Mouse (Mus musculus): ENCODE results near the gene Hddc3.
A peak's percentile ranks its signal among the peaks of the same experiment; 100 is the strongest.
"Not testable (repeated sequence)": the region's sequence is repeated elsewhere in the genome, so short reads cannot be mapped to it uniquely, and the experiment has no call there.

Hddc3 gene

DNA sequence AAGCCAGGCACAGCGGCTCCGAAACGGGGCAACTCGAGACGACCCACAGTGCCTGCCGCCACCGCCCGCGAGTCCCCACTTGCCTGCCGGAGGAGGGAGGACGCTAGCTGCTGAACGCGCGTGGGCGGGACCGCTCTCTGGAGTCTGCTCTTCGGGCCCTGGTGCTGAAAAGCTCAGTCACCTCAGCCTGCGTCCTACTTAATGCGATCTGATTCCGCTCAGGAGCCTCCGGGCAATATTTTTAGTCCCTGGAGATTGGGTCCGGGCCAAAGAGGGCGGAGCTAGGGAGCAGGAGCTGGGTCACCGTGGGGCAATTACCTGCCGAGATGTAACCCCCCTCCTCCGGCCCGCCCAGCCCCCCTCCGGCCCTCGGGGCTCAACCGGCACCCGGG lies 27.7 kb downstream of the Hddc3 start:
- DNase-seq (ENCODE audit: low spot score): peak; percentile 94

DNA sequence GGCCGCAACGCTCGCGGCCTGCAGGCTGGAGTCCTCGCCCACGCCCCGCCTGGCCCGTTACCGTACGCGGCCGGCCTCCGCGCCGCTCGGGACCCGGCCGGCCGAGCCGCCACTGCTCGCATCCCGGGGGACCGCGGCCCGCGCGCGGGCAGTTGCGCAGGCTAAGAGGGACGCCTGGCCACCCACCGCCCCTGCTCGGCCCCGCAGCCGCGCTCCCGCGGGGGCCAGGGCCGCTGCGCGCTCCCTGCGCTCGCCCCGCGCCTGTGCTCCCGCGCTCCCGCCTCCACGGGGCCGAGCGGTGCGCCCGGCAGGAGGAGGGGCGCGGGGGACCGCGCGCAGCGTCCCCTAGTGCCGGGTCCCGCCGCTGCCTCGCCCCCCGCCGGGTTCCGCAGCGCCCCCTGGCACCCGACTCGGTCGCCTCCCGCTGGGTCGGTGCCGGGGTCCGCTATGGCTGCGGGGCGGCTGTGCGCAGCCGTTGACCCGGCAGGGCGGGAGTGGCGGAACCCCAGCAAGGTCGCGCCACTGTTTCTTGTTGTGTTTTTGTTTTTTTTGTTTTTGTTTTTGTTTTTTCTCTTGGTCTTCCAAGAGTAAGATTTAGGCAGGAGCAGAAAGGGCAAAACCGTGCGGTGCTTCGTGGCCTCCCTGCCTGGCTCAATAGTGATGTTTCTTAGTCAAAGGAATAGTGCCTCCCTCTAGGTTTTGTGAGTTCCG lies 28.3 kb downstream of the Hddc3 start, which contains the start of gene Man2a2:
Man2a2 (minus strand) TSS at position 335 of the 711 bp plus-strand sequence.
- DNase-seq (ENCODE audit: low spot score): peak; percentile 92

DNA sequence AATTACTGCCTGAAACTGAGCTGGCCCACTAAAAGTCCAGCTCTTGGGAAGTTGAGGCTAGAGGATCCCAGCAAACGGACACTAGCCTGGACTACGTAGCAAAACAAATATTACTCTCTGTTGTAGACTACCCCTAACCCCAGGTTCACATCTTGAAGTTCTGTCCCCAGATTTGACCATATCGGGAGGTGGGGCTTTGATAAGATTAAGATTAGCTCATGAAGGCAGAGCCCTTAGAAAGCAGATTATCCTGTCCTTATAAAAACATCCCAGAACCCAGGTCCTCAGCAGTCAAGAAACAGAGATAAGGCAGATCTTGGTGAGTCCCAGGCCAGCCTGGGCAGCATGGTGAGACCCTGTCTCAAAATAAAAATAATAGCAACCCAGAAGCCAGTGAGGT lies 29.3 kb downstream of the Hddc3 start:
- DNase-seq (ENCODE audit: low spot score): no peak

DNA sequence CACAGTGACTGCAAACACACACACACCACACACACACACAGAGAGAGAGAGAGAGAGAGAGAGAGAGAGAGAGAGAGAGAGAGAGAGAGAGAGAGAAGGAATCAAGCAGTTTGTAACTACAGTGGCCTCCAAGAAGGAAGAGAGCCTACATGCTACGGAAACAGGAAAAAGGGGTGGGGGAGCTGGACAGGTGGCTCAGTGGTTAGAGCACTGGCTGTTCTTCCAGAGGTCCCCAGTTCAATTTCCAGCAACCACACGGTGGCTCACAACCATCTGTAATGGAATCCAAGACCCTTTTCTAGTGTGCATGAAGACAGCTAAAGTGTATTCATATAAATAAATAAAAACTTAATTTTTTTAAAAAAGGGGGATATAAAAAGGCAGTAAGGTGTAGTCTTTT lies 29.8 kb downstream of the Hddc3 start:
- no peak for DNase-seq (ENCODE audit: low spot score)

DNA sequence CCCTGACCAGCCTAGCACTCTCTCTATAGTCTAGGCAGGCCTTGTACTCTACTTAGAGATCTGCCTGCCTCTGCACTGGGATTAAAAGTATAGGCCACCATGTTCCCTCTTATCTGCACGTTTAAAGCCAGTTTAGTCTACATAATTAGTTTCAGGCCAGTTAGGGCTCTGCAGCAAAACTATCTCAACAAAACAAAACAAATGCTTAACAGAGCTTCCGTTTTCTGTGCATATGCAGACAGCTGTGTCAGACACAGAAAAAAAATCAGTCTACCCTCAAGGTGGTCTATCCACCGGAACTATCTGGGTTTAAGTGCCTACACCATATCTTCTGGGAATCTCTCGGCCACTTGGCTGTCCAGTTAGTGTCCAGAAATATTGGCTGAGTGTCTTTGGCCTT lies 30.4 kb downstream of the Hddc3 start:
- no peak for DNase-seq (ENCODE audit: low spot score)

DNA sequence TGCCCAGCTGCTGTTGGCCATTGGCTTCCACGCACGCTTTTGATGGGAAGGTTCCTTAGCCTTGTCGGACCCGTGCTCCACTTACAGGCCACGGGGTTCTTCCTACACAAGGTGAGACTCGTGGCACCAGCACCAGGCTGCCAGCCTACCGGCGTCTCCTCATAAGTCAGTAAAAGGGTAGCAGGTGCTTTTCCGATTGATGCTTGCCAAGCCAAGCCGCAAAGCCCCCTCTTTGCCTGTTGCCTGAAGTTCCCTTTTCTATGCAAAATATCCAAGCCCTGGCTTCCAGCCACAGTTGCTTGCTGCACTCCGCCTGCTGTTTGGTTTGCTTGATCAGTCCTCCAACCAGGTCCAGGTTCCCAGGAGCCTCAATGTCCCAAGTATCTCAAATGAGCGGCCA lies 30.9 kb downstream of the Hddc3 start:
- no peak for DNase-seq (ENCODE audit: low spot score)

DNA sequence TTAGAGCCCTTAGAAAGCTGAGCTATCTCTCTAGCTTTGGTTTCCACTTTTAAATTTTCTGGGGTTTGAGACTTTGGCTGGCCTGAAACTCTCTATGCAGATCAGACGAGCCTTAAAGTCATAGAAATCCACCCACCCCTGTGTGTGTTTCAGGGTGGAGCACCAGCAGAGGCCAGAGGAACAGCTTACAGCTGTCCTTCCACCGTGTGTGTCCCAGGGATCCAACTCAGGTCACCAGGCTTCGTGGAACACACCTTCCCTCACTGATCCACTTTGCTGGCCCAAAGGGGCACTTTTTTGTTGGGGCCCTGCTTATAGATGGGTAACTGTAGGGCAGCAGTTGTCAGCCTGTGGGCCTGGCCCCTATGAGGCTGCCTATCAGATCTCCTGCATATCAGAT lies 31.4 kb downstream of the Hddc3 start:
- no peak for DNase-seq (ENCODE audit: low spot score)

DNA sequence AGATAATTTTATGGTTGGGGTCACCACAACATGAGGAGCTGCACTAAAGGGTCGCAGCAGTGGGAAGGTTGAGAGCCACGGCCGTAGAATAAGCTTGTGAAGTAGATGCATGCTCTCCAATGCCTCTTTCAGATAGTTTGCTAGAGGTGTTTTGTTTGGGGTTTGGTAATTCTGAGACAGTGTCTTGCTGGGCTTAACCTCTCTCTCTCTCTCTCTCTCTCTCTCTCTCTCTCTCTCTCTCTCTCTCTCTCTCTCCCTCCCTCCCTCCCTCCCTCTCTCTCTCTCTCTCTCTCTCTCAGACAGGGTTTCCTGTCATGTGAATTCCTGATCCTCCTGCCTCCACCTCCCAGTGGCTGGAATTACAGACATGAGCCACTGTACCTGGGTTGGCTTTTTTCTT lies 31.8 kb downstream of the Hddc3 start:
- no peak for DNase-seq (ENCODE audit: low spot score)

DNA sequence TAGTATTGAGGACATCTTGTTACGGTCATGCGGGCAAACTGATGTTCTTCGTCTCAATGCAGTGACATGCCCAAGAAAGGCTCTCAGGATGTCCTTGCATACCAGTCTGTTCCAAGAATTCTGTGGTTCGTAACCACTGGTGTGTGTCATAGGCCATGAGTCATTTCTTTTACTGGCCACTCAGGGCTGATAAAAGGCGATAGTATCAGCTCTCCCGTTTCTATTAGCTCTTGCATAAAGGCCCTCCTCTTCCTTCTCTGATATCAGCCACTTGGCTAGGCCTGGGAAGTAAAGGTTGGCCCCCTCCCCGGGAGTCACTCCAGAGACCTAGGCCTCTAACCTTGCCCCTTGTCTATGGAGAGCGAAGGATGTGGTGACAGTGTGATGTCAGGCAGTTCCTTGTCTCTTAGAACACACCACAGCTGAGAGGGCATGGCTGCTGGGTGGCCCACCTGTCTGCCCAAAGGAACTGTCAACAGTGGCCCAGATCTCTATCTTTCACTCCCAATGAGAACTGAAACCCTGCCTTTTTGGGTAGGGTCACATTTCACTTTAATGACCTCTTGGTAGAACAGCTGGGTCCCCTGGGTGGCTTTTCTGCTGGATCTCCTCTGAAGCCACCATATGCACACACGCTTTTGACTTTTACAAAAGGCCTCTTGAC lies 32.6 kb downstream of the Hddc3 start:
- DNase-seq (ENCODE audit: low spot score): no peak

DNA sequence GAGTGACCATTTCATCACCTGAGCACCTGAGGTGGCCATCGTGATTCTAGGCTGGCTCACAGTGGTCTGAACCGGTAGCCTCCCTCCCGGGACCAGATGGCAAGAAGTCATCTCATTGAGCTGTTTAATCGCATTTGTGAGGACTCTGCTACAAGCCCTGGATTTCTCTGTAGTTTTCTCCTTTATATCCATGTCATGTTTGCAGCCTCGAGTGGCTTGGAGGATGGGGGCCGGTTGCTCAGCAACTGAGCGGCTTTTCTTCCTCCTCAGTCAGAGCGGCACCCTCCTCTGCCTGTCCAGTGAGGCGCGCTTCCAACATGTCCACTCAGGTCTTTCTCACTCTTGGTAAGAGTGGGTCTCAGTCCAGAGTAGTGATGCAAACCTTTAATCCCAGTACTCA lies 33.3 kb downstream of the Hddc3 start:
- no peak for DNase-seq (ENCODE audit: low spot score)

DNA sequence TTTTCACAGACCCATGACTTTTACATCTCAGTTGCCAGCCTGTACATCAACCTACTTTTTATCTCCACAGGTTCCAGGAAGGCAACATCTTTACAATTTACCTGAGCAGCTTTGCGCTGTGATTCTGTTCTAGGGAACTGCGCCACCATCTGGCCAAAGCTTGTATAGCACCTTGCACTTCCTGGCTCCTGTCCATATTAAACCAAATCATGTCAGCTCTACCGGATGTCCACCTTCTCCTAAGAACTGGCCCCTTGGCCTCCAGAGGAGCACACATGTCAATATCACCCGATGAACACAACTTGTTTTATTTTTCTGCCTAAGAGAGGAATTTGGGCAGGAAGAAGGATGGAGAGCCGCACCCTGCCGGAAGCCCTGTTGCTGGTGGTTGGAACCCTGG lies 34.6 kb downstream of the Hddc3 start:
- peak; percentile 85 for DNase-seq (ENCODE audit: low spot score)

DNA sequence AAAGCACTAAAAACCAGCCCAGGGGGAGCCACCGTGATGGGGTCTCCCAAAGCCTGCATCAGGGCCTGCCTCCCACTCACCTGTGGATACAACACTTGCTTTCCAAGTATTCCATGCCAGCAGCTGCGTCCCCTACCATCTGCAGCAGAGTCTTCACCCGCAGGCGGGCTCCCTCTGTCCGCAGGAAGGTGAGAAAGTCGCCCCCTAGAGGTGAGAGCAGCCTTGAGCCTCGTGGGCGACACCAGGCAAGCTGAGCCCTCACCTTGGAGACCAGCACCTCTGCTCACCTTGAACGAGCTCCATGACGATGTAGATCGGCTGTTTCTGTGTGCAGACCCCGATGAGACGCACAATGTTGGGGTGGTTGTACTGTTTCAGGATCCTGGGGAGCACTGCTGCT lies 36.6 kb downstream of the Hddc3 start:
- peak; percentile 67 for DNase-seq (ENCODE audit: low spot score)

DNA sequence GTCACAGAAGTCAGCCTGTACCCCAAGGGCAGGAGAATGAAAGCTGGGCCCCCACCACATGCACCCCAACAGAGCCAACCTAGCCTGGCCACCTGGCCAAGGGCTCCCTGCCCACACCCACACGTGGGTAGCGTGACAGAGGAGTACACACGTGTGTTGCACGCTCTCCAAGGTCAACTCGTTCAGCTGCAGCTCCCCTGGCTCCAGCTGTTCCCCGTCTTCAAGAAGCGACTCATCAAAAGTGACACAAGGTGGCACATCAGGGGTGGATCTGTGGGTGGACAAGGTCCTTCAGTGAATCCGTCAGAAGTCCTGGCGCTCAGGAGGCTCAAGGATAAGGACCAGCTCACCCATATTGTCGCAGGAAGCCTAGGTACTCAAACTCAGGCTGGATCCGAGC lies 40.0 kb downstream of the Hddc3 start:
- DNase-seq (ENCODE audit: low spot score): no peak

DNA sequence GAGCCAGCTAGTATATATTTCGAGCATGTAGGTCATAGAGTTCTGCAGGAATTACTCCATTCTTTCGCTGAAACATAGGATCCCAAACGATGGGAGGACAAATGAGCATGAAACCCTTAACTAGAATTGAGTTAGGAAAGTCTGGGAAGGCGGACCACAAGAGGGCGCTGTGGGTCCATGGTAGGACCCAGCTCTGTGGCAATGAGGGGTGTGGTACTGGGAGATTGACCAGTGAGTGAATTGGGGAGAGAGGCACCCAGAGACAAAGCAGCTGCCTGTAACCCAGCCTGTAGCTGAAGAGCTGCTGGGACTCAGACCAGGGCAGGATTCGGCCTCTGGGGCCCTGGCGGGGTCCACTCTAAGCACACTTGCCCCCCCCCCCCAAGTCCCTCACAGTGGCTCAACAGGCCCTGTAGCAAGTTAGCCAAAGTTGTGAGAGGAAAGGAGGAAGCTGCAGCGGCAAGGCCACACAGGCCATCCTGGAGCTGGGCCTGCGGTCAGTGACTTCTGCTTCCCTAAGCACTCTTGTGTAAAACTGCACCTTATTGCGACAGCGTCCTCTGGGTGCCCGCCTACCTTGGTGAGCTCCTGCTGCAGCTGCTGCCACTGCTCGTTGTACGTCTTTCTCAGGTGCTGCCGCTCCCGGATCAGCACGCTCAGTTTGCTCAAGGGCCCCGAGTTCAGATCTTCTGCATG lies 43.5 kb downstream of the Hddc3 start:
- DNase-seq (ENCODE audit: low spot score): peak; percentile 98

DNA sequence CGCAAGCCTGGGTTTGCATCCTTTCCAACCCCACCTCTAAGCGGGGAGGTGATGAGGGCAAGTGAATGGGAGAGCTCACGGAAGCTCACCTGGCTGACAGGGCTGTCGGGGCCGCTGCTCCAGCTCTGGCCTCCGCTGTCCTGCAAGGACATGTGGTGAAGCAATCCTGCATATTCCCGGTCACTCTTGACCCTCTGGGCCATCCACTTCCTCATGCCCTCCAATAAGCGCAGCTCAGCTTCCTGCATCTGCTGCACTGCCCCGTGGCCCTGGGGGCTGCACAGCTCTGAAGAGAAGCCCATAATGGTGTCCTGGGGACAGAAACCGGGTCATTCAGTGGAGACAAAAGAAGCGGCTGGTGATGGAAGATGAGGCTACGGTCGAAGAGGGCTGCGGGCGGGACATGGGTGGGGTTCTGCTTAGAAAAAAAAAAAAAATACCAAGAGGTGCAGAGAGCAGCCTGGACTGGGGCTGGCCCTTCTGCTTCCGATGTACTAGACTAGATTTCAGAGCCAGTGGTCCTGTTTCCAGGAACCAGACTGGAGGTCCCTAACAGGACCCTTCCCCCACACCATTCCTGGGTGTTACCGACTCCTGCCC lies 44.2 kb downstream of the Hddc3 start:
- peak; percentile 50 for DNase-seq (ENCODE audit: low spot score)

DNA sequence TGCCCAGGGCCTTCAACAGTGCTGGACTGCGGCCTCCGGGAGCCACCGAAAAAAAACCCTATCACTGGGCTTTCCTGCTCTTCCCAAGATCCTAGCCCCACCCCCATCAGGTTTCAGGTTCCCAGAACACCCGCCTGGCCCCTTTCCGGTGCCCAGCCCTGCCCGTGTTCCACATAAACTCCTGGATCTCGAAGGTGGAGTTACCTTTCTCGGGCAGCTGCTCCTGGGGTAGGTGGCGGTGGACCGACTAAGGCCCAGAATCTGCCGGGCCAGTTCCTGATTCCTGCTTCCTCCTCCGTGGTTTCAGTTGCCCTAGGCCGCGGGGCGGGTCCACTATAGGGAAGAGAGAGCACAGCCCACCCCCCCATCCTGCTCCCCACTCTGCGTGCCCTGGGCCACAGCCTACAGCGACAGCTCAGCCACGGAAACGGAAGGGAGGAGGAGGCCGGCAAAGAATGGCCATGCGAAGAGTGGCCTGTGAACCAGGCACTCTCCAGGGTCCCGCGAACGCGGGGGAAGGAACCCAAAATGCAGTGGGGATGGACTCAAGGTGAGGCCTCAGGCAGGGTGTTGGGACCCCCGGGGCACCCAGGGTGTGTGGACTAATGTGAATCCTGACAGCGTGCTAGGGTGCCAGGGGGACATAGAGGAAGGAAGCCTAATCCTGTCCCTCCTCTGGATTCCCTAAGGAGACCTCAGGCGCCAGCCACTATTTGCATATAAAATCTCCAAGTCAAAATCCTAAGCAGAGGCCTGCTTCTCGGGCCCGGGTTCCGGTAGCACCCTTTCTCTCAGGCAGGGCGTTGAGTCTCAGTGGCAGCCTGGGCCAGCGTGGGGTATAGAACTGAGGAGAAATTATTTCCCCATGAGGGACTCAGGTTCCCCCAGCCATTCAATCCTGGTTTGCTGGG lies 45.0 kb downstream of the Hddc3 start, which contains the start of gene Fes:
Fes (minus strand) TSS at position 314 of the 911 bp plus-strand sequence.
- peak; percentile 60 for DNase-seq (ENCODE audit: low spot score)

DNA sequence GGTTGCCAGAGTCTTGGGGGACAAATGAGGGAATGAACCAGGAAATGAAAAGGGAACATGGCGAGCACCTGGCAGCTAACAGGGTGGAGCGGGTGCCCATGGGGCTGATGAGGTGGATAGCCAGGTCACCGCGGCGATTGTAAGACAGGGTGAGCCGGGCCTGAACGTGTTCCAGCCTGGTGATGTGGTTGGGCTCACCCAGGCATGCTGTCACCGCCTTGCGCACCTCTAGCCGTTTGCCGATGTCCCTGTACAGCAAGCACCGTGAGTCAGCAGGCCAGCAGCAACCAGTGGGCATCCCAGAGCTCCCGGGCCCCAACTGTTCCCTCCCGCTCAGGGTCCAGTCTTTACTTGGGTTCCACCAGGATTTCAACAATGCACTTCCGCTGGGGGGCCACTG lies 49.2 kb downstream of the Hddc3 start:
- peak; percentile 40 for DNase-seq (ENCODE audit: low spot score)

DNA sequence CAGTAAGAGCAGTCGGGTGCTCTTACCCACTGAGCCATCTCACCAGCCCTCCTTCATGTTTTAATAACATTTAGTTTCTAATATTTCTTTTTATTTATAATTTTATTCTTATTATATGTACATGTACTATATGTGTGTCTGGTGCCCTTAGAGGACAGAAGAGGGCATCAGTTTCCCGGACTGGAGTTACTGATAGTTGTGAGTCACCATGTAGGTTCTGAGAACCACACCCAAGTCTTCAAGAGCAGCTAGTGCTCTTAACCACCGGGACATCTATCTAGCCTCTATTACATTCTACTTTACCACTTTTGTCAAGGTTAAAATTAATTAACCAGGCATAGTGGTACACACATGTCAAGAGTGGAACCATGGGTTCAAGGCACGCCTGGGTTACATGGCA lies 51.7 kb downstream of the Hddc3 start:
- DNase-seq (ENCODE audit: low spot score): no peak

DNA sequence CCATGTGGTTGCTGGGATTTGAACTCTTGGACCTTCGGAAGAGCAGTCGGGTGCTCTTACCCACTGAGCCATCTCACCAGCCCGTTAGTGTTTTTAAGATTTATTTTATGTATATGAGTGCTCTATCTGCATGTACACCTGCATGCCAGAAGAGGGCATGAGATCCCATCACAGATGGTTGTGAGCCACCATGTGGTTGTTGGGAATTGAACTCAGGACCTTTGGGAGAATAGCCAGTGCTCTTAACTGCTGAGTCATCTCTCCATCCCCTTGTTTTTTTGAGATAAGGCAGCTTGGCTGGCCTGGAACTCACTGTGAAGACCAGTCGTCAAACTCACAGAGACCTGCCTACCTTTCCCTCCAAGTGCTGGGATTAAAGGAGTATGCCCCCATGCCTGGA lies 53.5 kb downstream of the Hddc3 start:
- DNase-seq (ENCODE audit: low spot score): not testable (repeated sequence)

DNA sequence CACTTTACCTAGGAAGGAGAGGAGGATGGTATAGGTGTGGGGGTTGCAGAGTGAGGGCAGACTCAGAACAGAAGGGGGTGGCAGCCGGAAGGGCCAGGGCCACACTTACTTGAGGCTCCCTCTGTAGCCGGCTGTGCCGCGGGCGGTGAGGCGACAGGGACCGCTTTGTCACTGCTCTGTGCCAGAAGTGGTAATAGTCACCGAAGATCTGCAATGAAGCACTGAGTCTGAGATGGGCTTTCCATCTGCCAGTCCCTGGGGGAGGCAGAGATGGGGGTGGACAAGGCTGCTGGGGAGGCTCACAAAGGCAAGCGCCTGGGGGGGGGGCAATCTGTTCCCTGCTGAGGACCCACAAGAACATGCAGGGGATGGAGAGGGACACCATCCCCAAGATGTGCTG lies 55.1 kb downstream of the Hddc3 start:
- DNase-seq (ENCODE audit: low spot score): no peak

DNA sequence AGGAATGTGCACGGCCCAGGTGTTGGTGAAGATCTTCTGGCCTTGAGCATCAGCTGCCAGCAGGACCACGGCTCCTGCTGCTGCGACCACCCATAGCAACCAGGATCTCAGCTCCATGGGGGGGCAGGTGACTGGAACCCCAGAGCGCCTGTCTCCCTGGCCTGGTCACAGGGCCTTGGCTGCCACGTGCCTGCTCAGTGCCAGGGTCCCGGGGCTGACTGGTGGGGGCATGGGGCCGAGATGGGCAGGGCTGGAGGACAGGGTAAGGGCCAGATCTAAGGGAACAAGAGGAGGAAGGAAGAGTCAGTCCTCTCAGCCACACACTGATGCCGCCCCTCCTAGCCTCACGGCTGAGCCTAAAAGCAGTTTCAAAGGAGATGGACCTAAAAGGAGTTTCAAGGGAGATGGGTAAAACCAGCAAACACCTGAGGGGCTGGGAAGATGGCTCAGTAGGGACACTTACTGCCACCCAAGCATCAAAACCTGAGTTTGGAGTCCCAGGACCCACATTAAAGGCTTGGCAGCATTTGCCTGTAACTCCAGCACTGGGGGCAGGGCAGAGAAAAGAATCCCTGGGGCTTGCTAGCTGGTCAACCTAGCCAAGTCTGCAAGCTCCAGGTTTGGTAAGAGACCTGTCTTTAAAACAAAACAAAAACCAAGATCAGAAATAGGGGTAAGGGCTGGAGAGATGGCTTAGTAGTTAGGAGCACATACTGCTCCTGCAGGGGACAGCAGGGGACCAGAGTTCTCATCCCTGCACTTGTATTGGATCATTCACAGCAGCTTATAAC lies 55.9 kb downstream of the Hddc3 start:
- peak; percentile 47 for DNase-seq (ENCODE audit: low spot score)

All from testis, postnatal 10 days (tissue).